Mouse (Mus musculus) spleen, adult 2 months (tissue): ENCODE results near the gene Mettl7a3.

Experiments
- CTCF ChIP-seq: fragments of 200-500 bp; IDR thresholded peaks from 2 replicates; pipeline ENCODE4 v1.5.1; 2011; ENCODE audit warnings: mild to moderate bottlenecking, inconsistent platforms; ENCODE audit not compliant: insufficient read depth, insufficient read length, insufficient replicate concordance; ENCODE audit errors: extremely low read depth
- POLR2A ChIP-seq: fragments of 200-500 bp; IDR thresholded peaks from 2 replicates; pipeline ENCODE4 v1.6.1; 2011; ENCODE audit warnings: low read depth, low read length, inconsistent platforms

DNA sequence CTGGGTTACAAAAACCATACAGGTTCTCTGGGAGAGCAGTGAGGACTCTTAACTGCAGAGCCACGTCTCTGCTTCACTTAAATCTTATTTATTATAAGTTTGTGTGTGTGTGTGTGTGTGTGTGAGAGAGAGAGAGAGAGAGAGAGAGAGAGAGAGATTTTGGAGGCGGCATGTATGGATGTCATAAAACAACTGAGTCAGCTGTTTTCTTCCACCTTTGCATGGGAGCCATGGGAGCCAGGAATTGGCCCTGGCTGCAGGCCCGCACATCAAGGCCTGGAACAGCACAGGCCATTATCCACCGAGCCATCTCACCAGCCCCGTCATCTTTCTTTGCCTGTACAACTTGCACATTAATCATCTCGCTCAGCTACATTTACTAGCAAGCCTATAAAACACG is 32.4 kb downstream of the Mettl7a3 start:
- TF ChIP-seq POLR2A (no peak), CTCF (no peak)
